Mouse (Mus musculus): ENCODE data around the gene Krt80.

Gene Krt80

GRCm38 (mm10) chr15:101374879-101375278, 4.9 kb upstream of the Krt80 start:
- DNase-seq (ENCODE audit: low read depth, low spot score): no peak

DNA sequence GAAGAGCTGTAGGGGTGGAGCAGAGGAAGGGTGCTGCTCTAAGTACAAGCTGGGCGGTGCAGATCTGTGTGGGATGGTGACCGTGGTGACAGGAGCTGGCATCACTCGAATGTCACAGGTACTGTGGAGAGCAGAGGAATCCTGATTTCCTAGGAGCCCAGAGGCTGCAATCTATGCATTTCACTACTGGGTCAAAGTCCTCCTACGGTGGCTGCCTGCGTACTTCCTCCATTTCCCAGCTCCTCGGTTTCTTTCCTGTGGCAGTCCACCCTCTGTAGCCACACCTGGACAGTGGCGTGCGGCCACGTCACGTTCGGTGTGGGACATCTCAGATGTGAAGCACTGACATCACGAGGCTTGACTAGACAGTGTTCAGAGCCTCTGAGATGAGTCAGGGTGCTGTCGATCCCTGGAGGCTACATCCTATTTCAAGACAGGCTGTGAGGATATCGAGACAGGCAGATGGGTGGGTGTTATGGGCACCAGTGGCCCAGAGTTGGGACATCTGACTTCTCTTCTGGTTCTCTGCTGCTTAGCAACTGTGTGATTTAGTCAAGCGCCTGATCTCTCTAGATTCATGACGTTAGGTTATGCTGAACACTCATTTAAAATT, 3.4 kb upstream of the Krt80 start:
- DNase-seq (ENCODE audit: low read depth, low spot score): no peak

DNA sequence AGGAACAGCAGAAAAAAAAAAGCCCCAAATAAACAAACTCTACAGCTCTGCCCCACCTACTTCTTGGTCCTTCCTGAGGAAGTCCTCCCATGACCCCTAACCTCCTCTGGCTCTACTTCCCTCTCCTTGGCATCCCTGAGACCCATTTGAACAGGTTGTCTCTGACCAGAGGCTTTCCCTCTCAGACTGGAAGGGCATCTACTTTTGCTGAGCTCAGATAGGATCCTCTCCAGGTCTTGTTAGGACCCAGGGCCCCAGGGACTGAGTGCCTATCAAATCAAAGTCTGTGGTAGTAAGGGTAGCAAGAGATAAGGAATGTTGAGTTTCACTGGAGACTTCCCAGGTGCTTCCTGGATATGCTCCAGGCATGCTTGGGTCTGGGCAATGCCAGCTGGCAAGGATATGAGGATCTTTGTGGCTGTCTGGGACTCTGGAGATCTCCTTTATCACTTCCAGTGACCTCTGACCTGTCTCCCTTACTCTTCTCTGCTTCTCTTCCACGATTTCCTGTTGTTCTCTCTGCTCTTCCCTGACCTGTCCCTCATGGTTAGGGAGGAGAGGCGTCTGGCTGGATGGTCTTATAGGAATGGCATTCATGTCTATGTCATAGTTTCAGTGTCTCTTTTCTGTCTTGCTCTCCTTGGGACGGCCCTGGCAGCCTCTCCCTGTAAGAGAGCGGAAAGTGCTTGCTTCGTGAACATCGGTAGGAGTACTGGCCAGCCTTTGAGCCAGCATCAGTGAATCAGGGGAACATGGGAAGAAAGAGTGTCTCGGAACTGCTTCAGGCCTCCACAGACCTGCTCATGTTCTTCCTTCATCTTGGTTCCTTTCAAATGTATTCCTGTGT, 2.4 kb upstream of the Krt80 start:
- no peak for DNase-seq (ENCODE audit: low read depth, low spot score)

DNA sequence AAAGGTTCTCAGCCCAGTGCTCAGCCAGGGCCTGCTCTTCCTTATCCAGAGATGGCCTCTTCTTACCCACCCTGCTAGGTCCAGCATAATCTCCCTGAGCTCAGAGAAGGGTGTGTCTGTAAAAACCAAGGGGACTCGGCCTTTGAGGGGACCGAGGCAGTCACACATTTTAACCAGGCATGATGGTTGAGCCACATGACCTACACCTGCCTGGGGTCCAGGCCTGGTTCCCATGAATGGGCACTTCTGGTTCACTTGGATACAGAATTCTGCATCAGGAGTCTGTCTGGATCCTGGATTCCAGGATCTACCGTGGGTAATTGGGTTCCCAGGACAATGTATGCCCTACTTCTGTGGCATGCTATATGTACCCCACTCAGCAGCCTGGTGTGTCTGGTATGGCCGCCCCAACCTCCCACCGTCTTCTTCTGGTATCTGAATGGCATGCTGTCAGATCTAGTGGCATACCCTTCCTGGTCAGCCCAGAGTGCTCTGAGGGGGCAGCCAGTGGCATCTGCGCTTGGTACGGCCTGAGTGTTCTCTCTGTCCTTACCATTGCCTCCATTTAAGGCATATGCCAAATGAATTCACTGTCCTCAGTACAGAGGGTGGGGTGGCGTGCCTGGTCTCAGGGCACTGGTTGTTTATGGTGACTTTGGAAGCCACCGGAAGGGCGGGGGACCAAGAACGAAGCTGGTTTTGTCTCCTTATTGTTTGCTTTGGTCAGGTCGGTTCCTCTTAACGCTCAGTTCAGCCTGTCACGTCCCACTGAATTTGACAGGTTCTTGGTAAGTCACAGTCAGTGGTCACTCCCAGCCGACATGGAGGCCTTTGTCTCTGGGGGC, 1.4 kb upstream of the Krt80 start:
- no peak for DNase-seq (ENCODE audit: low read depth, low spot score)

- no peak for DNase-seq (ENCODE audit: low read depth, low spot score)
Observed at GRCm38 (mm10) chr15:101369382-101370100, 421 bp downstream of the Krt80 start.

DNA sequence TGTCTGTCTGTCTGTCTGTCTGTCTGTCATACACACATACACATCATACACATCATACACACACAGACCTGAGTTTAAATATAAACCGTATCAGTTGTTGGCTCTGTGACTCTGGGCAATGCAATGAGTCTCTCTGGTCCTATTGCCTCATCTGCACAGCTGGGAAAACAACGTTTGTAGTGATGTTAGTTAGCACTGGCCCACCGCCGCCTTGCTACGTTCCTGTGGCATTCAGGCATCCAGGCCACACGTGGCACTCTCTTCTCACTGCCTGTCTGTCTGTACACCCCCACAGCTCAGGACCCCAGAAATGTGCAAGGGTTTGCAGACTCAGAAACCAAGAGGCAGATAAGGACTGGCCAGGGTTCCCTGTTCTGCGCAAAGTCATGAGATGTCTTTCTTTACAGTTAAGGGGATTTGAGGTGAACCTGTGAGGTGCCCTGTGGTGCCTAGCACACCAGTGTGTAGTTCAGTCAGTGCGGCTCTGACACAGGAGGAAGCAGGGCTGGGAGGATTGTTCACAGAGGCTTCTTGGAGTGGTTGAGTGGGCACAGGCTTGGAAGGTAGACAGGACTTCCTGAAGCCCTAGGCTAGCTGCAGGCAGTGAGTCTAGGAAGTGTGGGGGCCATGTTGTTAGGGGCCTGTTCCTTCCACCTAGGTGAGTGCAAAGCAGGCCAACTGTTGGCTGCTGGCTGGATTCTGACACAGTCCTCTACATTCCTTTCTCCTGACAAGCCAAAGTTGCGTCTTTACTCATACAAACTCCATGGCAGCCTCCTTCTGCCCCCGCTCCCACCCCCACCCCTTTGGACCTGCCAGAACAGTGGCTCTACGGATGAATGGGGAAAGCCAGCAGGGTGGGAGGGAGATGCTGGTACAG, 1.2 kb downstream of the Krt80 start:
- DNase-seq (ENCODE audit: low read depth, low spot score): no peak

- DNase-seq (ENCODE audit: low read depth, low spot score): no peak
Observed at GRCm38 (mm10) chr15:101368015-101368414, 1.9 kb downstream of the Krt80 start.

DNA sequence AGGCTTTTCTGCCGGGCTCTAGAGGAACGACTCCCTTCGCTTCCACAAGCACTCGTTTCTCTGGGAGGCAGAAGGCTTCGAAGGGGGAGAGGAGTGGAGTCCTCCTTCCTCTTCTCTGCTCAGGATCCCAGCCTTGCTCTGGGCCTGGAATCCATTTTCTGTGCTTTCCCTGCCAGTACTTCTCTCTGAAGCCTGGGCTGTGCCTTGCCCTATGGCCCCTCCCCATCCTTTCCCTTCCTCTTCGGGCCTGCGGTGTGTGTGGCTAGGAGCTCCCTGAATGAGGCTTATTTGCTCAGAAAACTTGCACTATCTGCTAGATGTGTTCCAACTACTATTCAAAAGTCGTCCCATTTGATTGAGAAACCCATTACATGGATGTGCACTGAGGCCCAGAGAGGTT, 2.5 kb downstream of the Krt80 start:
- DNase-seq (ENCODE audit: low read depth, low spot score): no peak

GRCm38 (mm10) chr15:101366926-101367325, 3.0 kb downstream of the Krt80 start:
- no peak for DNase-seq (ENCODE audit: low read depth, low spot score)

- DNase-seq (ENCODE audit: low read depth, low spot score): no peak
Observed at GRCm38 (mm10) chr15:101366482-101366881, 3.5 kb downstream of the Krt80 start.

- no peak for DNase-seq (ENCODE audit: low read depth, low spot score)
Observed at GRCm38 (mm10) chr15:101365721-101366120, 4.2 kb downstream of the Krt80 start.

DNA sequence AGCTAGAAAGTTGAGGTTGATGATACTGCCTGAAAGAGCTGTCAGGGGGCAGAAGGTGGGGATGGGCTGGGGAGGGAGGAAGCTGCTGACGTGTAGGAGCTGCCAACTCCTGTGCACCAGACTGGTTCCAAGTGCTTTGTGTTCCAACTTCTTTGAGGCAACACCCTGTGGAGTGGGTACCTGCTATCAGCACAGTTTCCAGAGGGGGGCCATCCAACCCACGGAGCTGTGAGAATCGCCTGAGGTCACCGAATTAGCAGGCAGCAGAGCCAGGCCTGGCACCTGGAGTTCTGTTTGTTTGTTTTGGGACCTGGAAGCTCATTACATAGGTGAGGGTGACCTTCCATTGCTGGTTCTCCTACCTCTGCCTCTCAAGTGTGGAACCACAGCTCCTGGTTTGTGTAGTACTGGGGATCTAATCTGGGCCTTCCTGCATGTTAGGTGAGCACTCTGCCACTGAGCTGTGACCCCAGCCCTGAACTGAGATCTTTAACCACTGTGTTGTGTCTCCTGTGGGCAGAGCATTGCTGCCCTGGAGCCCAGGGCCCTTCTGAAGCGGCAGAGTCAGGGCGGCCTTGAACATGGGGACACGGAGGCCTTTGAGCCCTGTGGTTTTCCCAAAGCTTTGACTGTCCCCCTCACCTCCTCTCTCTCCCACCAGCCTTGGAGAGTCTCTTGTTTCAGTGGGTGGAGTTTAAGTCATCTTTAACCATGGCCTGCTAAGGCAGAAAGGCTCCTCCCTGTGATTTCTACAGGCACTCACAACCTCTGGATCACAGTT, 4.9 kb downstream of the Krt80 start:
- no peak for DNase-seq (ENCODE audit: low read depth, low spot score)

- no peak for DNase-seq (ENCODE audit: low read depth, low spot score)
Observed at GRCm38 (mm10) chr15:101364425-101364824, 5.5 kb downstream of the Krt80 start.

- DNase-seq (ENCODE audit: low read depth, low spot score): no peak
Observed at GRCm38 (mm10) chr15:101363933-101364332, 6.0 kb downstream of the Krt80 start.

- no peak for DNase-seq (ENCODE audit: low read depth, low spot score)
Observed at GRCm38 (mm10) chr15:101362393-101363010, 7.5 kb downstream of the Krt80 start.

DNA sequence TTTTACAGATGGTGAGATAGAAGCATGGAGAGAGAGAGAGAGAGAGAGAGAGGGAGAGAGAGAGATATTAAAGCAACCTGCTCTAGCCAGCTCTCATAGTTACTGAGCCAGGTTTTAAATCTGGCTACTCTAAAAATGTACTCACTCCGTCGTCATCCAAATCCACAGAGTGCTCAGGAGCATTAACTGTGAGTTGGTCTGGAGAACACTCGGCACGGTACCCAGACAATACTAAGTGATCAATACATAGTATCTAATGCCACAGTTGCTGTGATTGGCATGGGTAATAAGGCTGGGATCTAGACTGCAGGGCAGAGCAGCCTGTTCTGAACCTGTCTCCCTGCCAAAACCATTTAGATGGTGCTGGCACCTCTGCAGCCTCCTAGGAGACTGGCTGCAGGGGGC, 14.6 kb downstream of the Krt80 start:
- DNase-seq (ENCODE audit: low read depth, low spot score): no peak

GRCm38 (mm10) chr15:101352706-101353465, 17.1 kb downstream of the Krt80 start:
- no peak for DNase-seq (ENCODE audit: low read depth, low spot score)

DNA sequence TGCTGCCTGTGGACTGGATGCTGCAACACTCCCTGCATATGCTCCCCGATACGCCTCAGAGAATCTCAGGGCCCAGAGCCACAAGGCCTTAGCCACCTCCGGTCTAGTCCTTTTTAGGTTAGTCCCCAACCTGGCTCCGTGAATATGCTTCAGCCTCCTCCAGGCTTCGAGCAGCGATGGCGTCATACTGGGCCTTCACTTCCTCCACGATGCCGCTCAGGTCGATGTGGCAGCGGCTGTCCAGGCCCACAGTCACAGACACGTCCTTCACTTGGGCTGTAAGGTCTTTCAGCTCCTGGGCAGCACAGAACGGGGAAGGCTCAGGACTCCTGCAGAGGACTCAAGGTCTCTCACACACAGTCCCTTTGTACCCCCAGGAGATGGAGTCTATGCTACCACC, 17.9 kb downstream of the Krt80 start:
- DNase-seq (ENCODE audit: low read depth, low spot score): no peak
